Mouse (Mus musculus) hindbrain, postnatal 0 days (tissue): Measurements from ENCODE around the gene Asic4. TPM values are rescaled to one million over a fixed set of nuclear protein-coding genes. Genes with fewer than 3 reads are reported as not detected.

ENCODE experiments used
- ATAC-seq: fragments of 200-750 bp; cut with Nextera tagmentation; 2 replicates; pipeline ENCODE4 v1.8.0; 2017; ENCODE audit warnings: mild to moderate bottlenecking, moderate TSS enrichment, moderate library complexity
- DNase-seq: peaks from one replicate; pipeline ENCODE4 v3.0.0-alpha.2; 2015; ENCODE audit warnings: low spot score
- H3K27ac ChIP-seq: fragments of 300-500 bp; sonication (generic); 2 replicates; pipeline ENCODE4 v1.5.1; 2014; ENCODE audit warnings: mild to moderate bottlenecking
- H3K27me3 ChIP-seq: fragments of 300-500 bp; sonication (generic); 2 replicates; pipeline ENCODE4 v1.6.1; 2014; ENCODE audit warnings: low read length, mixed read lengths; ENCODE audit not compliant: insufficient read depth
- H3K36me3 ChIP-seq: fragments of 300-500 bp; sonication (generic); 2 replicates; pipeline ENCODE4 v1.6.1; 2014; ENCODE audit warnings: low read length, mixed read lengths; ENCODE audit not compliant: insufficient read depth
- H3K4me1 ChIP-seq: fragments of 300-500 bp; sonication (generic); 2 replicates; pipeline ENCODE4 v1.6.1; 2014; ENCODE audit warnings: antibody characterized with exemption, low read length, mixed read lengths; ENCODE audit not compliant: insufficient read depth
- H3K4me2 ChIP-seq: fragments of 300-500 bp; sonication (generic); 2 replicates; pipeline ENCODE4 v1.6.1; 2014; ENCODE audit warnings: low read depth, mild to moderate bottlenecking, low read length, moderate library complexity, mixed read lengths
- H3K4me3 ChIP-seq: fragments of 300-500 bp; sonication (generic); 2 replicates; pipeline ENCODE4 v1.5.1; 2014; ENCODE audit warnings: low read length
- H3K9ac ChIP-seq: fragments of 300-500 bp; sonication (generic); replicated peaks from 2 replicates; pipeline ENCODE4 v1.6.1; 2014; ENCODE audit warnings: mild to moderate bottlenecking, low read length, moderate library complexity, mixed read lengths
- H3K9me3 ChIP-seq: fragments of 300-500 bp; sonication (generic); 2 replicates; pipeline ENCODE4 v1.6.1; 2016; ENCODE audit warnings: low read length, mixed read lengths
- CTCF ChIP-seq: IDR thresholded peaks from 2 replicates; pipeline ENCODE4 v1.5.1; 2016; ENCODE audit warnings: antibody characterized with exemption, control low read depth, low read depth
- WGBS: fragments of 180-500 bp; shearing (Covaris S2); extraction: QIAGEN DNeasy Blood & Tissue Kit; methylation state at CpG from one replicate; pipeline ENCODE4 v1.1.7; 2014; 5-methylcytosine and 5-hydroxymethylcytosine counted together
- polyA plus RNA-seq: library from polyadenylated mRNA; unstranded; fragments of >200 nt; fragmentation: Nextera tagmentation; extraction: Ambion mirVana; gene quantifications from 2 replicates; pipeline ENCODE4 v1.2.1, GENCODE M21; 2015
- total RNA-seq: library from RNA; depleted of rRNA; stranded (reverse); fragments of >200 nt; gene quantifications from 2 replicates; pipeline ENCODE4 v1.2.3, GENCODE M21; 2014

The Asic4 gene
- total and polyA plus RNA-seq, 2 experiments from 2014 or later = 21.0 to 74.1 TPM

- no peak overlapping the region for H3K4me2 ChIP-seq
Measured at GRCm38 (mm10) chr1:75462636-75463035, 12.4 kb downstream of the Asic4 start.

DNA sequence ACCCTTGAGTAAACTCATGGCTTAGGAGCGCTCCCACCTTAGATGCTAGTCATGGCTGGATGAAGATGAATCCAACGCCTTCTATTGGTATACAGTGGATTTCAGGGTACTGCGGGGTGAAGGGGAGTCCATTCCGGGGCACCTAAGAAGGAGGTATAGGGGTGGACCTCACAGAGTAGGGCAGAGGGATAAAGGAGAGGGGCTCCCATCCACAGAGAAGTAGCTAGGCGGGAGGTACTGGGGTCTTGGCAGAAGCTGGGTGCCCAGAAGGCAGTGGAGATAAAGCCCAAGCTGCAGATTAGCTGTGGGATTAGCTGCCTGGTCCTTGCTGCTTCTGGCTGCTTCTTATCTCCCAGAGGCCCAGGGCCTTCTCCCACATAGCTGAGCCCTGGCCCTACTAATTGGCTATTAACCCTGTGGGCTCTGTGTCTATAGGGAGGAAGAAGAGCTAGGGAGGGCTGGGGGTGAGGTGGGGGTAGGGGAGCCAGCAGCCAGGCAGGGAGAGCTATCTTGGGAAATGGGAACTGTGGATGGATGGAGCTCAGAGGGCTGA is 13.5 kb downstream of the Asic4 start:
- Histone ChIP-seq H3K4me2 (no peak overlapping the region), H3K9ac (no peak overlapping the region), H3K4me3 (no peak overlapping the region), H3K27me3 (0 out of 2 replicates have a peak, but pooled peaks cover 4% of the 10 kb centered on the region), H3K4me1 (peaks cover 5% of the 10 kb centered on the region; the same call in 1 of the 2 replicates), H3K9me3 (no peaks in the 10 kb centered on the region), H3K36me3 (no peaks in the 10 kb centered on the region), H3K27ac (no peak overlapping the region)
- TF ChIP-seq CTCF = no peak
- ATAC-seq = 0 out of 2 replicates have a peak, but pooled peaks have one; percentile 31
- WGBS = 82% methylated on average over 5 of the region's 5 CpGs
- DNase-seq = no peak

More at GRCm38 (mm10) chr1:75462636-75463035, 12.4 kb downstream of the Asic4 start:
- no peak overlapping the region for H3K27ac ChIP-seq
- 47% methylated on average over 1 of the region's 1 CpGs for WGBS
- peaks cover 11% of the 10 kb centered on the region; the same call in 1 of the 2 replicates for H3K4me1 ChIP-seq
- no peak for TF ChIP-seq CTCF
- H3K4me3 ChIP-seq = no peak overlapping the region
- no peaks in the 10 kb centered on the region for H3K36me3 ChIP-seq
- H3K9ac ChIP-seq = no peak overlapping the region
- H3K9me3 ChIP-seq = no peaks in the 10 kb centered on the region
- 0 out of 2 replicates have a peak, but pooled peaks cover 4% of the 10 kb centered on the region for H3K27me3 ChIP-seq
- DNase-seq (no peak), ATAC-seq (no peak)

DNA sequence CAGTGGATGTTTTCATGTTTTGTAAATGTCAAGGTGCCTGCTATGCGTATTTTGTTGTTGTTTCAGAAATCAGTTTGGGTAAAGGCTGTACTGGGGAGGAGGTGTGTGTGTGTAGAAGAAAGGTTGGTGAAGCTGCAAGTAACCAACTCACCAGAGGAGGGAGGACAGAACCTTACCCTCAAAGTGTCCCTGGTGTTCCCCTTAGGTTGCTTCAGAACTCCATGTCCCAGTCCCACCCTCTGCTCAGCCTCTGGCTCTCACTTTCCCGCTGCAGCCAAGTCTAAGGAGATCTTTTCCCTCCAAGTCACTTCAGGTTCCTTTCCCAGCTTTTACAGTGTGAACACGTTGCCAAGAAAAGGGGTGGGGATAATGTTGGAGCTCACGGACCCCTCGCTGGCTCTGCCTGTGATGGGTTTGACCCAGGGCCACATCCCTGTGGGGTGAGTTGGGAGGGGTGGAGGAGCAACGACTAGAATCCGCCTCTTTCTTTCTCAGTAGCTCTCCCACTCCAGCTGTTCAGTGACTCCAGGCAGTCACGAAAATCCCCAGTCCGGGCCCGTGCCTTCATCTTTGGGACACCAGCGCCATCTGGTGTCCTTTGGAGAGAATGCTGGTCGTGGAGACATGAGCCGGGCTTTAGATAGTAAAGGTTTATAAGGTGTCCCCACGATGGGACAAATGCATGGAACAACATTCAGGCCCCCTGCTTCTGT is 17.1 kb downstream of the Asic4 start:
- H3K4me2 ChIP-seq = peak overlapping the region; percentile 27; the same call in 1 of the 2 replicates
- peak; percentile 92 for DNase-seq
- H3K9me3 ChIP-seq = no peaks in the 10 kb centered on the region
- no peak overlapping the region for H3K4me3 ChIP-seq
- no peaks in the 10 kb centered on the region; the same call in 1 of the 2 replicates for H3K36me3 ChIP-seq
- H3K27ac ChIP-seq = no peak overlapping the region
- WGBS = 8% methylated on average over 14 of the region's 14 CpGs
- TF ChIP-seq CTCF = peak; percentile 92
- H3K4me1 ChIP-seq = no peaks in the 10 kb centered on the region
- peak; percentile 80 for ATAC-seq
- no peak overlapping the region for H3K9ac ChIP-seq
- H3K27me3 ChIP-seq = no peaks in the 10 kb centered on the region

GRCm38 (mm10) chr1:75469287-75469825 is 19.1 kb downstream of the Asic4 start:
- no peak for DNase-seq
- TF ChIP-seq CTCF = no peak

DNA sequence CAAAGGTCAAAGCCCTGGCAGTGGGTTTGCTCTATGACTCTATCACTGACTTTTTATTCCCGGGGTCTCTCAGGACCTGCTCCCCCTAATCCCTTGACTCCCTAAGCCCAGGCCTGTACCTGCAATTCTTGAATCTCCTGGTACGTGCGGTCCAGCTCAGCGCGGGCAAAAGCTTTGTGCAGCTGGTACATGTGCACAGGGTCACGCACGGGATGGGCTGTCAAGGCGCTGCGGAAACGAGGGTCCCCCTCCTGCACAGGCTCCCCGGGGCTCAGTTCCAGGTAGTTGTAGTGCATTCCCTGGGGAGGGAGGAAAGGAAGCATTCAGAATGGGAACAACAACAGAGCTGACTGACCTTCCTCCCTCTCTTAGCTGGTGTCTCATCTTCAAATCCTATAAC is 26.2 kb downstream of the Asic4 start:
- Histone ChIP-seq H3K4me1 (peaks cover 9% of the 10 kb centered on the region; the same call in 1 of the 2 replicates), H3K36me3 (peaks cover 33% of the 10 kb centered on the region), H3K4me3 (no peak overlapping the region), H3K4me2 (no peak overlapping the region), H3K9ac (no peak overlapping the region), H3K9me3 (no peaks in the 10 kb centered on the region), H3K27me3 (no peaks in the 10 kb centered on the region), H3K27ac (no peak overlapping the region)
- 92% methylated on average over 11 of the region's 11 CpGs for WGBS
- ATAC-seq (no peak), DNase-seq (no peak)
- TF ChIP-seq CTCF = no peak

More at GRCm38 (mm10) chr1:75469287-75469825, 19.1 kb downstream of the Asic4 start:
- Histone ChIP-seq H3K36me3 (peaks cover 10% of the 10 kb centered on the region), H3K4me2 (no peak overlapping the region), H3K4me3 (no peak overlapping the region), H3K4me1 (no peaks in the 10 kb centered on the region), H3K9me3 (no peaks in the 10 kb centered on the region), H3K9ac (no peak overlapping the region), H3K27me3 (no peaks in the 10 kb centered on the region), H3K27ac (no peak overlapping the region)
- no peak for ATAC-seq
- WGBS = 72% methylated on average over 17 of the region's 17 CpGs

DNA sequence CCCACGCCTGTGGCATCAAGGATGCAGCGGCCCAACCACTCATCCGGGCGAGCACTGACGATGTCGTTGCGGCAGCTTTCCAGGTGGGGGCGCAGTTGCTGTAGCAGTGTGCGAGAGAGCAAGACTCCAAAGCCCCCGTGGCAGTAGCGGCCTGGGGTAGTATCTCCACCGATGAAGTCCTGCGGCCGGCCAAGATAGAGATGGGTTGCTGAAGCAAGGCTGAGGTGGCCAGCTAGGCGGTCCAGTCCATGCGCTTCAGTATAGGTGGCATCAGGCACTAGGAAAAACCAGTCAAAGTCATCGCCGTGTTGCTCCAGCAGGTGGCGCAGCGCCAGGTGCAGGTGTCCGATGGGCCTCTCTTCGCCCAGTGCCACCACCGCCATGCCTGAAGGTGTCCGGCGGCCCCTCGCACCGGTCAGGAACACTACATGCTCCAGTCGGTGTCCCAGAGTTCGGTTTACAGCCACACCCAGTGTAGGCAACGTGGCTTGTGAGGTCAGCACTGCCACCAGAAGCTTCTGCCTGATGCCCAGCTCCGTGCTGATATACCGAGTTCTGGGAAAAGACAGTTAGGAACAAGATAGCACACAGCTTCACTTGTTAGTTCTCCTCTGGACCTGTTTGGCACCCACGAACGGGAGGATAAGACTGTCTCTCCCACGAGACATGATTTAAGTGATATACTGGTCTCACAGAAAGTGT is 27.2 kb downstream of the Asic4 start:
- Histone ChIP-seq H3K4me1 (peaks cover 9% of the 10 kb centered on the region; the same call in 1 of the 2 replicates), H3K9me3 (no peaks in the 10 kb centered on the region), H3K36me3 (peaks cover 33% of the 10 kb centered on the region), H3K9ac (no peak overlapping the region), H3K27me3 (no peaks in the 10 kb centered on the region), H3K4me2 (peak overlapping the region; percentile 78), H3K27ac (no peak overlapping the region), H3K4me3 (peak overlapping the region; percentile 61)
- peak; percentile 89 for TF ChIP-seq CTCF
- DNase-seq (peak; percentile 87), ATAC-seq (0 out of 2 replicates have a peak, but pooled peaks have one; percentile 3)
- 8% methylated on average over 35 of the region's 35 CpGs for WGBS
